Mouse (Mus musculus): ENCODE data around the gene Nop2.

Gene Nop2

GRCm38 (mm10) chr6:125109371-125109770 lies 22.3 kb upstream of the Nop2 start:
- DNase-seq (ENCODE audit: low spot score in 2 of 2): no peak

- no peak for DNase-seq (ENCODE audit: low spot score in 2 of 2)
Measured at GRCm38 (mm10) chr6:125110927-125111326, 20.8 kb upstream of the Nop2 start.

- no peak for DNase-seq (ENCODE audit: low spot score in 2 of 2)
Measured at GRCm38 (mm10) chr6:125112553-125112952, 19.2 kb upstream of the Nop2 start.

DNA sequence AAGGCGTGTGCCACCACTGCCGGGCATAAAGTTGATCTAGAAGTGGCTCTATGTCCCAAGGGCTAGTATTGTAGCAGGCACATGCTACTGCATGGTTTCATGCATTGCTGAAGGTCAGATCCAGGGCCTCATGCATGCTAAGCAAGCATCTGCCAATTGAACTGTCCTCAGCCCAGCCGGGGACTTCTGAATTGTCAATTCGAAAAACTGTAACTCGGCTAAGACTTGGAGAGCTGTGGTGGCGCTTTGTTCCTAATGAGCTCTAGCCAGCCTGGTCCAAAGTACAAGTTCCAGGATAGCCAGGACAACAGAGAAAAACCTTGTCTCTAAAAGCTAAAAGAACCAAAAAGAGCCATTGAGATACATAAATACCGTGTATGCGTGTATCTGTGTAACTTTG lies 12.3 kb upstream of the Nop2 start:
- DNase-seq (ENCODE audit: low spot score in 2 of 2): no peak

DNA sequence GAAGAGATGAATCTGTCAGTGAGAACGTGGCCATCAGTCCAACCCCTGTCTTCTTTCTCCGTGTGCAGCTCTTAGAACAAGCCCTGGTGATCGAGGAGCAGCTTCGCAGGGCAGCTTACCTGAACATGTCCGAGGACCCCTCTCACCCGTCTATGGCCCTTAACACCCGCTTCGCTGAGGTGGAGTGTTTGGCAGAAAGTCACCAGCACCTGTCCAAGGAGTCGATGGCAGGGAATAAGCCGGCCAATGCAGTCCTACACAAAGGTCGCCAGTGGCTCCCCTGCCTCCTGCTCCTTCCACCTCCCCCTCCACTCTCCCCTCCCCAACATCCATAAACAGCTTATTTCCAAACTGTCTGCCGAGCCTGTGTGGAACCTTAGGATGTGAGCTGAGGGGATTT lies 3.0 kb upstream of the Nop2 start:
- no peak for DNase-seq (ENCODE audit: low spot score in 2 of 2)

DNA sequence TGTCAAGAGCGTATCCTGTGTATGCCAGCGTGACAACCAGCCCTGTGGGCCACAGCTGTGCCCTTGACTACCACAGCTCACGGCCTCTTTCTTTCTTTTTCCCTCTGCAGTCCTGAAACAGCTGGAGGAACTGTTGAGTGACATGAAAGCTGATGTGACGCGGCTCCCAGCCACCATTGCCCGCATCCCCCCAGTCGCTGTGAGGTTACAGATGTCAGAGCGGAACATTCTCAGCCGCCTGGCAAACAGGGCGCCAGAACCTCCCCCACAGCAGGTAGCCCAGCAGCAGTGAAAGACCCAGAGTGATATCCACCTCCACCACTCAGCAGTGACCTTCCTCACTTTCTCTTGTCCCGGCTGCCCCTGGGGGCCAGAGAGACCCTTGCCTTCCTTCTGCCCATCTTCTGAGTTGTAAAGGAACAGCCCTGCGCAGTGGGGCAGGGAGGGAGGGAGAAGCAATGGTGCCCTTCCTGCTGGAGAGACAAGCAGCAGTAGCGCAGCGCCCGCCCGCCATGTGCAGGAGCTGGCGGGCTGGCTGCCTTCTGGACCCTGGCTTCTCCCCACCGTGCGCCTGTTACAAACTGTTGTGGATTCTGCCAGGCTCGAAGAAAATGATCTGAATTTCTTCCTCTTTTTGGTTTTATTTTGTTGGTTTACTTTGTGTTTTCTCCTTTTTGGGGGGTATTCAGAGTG lies 1.9 kb upstream of the Nop2 start:
- no peak for DNase-seq (ENCODE audit: low spot score in 2 of 2)

DNA sequence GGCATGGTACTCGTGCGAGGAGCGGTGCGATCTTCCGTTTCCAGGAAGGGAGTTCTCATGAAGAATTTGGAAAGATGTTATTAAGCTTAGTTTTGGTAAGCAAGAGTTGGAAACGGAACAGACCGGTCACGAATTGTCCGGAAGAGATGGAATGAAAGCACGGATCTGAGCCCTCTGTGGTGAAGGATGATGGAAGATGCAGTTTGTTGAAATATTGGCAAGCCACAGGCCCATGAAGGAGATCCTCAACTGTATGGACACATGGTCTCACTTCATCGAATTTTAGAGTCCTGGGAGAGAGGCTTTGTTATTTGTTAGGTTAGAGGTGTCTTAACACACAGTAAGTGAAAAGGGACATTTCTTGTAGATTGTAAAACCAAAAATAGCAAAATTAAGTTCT lies 761 bp downstream of the Nop2 start:
- no peak for DNase-seq (ENCODE audit: low spot score in 2 of 2)

DNA sequence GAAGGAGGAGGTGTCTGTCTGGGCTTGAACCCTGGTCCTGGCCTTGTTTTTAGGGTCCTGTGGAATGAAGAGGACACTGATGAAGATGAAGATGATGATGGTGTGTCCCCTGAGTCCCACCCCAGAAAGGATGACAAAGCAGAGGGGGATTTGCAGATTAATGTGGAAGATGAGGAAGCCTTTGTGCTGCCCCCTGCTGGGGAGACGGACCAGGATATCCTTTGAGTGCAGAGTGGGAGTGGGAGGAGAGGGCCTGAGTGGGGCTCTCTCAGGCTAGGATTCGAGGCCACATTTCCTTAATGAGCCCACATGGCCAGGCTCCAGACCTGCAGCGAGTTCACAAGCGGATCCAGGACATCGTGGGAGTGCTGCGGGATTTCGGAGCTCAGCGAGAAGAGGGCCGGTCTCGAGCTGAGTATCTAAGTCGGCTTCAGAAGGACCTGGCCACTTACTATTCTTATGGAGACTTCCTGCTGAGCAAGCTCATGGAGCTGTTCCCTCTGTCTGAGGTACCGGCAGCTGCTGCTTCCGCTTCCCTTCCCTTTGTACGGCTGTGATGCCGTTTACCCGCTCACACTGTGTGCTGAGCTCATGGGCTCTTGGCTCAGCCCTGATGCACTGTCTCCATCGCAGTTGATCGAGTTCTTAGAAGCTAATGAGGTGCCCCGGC lies 5.4 kb downstream of the Nop2 start:
- DNase-seq (ENCODE audit: low spot score in 2 of 2): no peak

GRCm38 (mm10) chr6:125139747-125140146 lies 8.0 kb downstream of the Nop2 start:
- no peak for DNase-seq (ENCODE audit: low spot score in 2 of 2)

GRCm38 (mm10) chr6:125142436-125142835 lies 10.7 kb downstream of the Nop2 start:
- DNase-seq (ENCODE audit: low spot score in 2 of 2): no peak

- no peak for DNase-seq (ENCODE audit: low spot score in 2 of 2)
Measured at GRCm38 (mm10) chr6:125143128-125143527, 11.4 kb downstream of the Nop2 start.

DNA sequence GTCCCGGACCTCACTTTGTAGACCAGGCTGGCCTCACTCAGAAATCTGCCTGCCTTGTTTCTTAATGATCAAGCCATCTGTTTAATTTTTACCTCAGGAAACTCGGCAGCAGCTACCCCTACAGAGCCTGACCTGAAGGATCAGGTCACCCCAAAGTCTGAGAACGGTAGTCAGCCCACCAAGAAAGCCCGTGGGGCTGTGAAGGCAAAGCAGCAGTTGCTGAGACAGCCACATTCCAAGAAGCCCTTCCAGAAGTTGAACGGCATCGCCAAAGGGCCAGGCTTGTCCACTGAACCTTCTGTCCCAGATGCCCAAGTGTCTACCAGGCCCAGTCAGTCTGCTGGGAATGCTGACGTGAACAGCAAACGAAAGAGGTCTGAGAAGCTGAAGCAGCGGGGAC lies 12.2 kb downstream of the Nop2 start:
- DNase-seq (ENCODE audit: low spot score in 2 of 2): no peak

DNA sequence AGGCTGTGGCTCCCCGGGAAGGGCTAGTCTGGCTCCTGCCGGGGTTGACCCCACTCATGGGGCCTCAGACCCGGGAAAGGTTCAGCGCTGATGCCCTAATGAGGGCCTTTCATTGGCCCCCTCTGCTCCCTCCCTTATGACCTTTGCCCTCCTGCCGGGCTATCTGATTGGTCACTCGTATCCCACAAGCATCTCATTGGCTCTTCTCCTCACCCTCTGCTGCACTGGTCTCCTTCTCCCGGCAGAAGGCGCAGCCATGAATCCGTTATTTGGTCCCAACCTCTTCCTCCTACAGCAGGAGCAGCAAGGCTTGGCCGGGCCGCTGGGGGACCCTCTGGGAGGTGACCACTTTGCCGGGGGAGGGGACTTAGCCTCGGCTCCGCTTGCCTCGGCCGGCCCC lies 13.3 kb downstream of the Nop2 start, which contains the start of gene Iffo1:
Iffo1 (plus strand) TSS at position 241 of the 400 bp plus-strand sequence.
- peak; percentile 85 to 87 for DNase-seq (ENCODE audit: low spot score in 2 of 2)

DNA sequence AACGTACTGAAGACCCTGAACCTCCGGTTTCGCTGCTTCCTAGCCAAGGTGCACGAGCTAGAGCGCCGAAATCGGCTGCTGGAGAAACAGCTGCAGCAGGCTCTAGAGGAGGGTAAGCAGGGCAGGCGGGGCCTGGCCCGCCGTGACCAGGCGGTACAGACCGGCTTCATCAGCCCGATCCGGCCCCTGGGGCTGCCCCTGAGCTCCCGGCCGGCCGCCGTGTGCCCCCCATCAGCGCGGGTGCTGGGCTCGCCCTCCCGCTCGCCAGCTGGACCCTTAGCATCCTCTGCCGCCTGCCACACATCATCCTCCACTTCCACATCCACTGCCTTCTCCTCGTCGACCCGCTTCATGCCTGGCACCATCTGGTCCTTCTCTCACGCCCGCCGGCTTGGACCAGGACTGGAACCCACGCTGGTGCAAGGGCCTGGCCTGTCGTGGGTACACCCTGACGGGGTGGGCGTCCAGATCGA lies 13.8 kb downstream of the Nop2 start:
- no peak for DNase-seq (ENCODE audit: low spot score in 2 of 2)

DNA sequence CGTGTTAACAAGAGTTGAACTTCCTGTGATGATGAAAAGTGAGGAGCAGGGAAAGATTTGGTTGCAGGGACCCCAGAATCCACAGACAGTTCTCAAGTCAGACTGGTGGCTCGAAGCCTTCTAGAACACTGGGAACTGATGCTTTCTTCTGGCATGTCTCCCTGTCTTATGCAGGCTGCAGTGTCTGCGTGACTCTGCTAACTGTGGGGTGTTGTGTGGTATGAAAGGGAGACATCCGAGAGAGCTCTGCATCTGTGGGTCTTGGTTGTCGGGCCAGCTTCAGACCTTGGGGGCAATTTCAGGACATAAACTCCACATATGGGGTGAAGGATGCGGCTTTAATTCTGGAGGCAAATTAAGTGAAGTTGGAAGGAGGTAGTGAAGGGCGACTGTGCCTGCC lies 14.4 kb downstream of the Nop2 start:
- no peak for DNase-seq (ENCODE audit: low spot score in 2 of 2)

DNA sequence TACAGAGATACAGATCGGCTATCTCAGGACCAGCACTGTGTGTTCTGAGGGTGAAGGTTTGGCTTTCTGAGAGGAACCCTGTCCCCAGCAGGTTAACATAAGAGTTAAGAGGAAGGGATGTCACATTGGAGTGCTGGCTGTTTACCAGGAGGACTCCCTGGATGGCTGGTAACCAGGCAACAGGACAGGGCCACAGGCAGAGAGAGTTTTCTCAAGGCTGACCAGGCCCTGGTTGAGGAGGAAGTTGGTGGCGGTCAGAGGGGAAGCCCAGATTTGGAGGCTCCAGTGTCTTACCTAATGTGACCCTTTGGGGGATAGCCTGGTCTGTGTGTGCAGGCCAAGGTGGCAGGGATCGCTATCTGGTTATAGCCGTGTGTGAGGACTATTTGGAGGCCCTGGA lies 15.1 kb downstream of the Nop2 start:
- DNase-seq (ENCODE audit: low spot score in 2 of 2): no peak

DNA sequence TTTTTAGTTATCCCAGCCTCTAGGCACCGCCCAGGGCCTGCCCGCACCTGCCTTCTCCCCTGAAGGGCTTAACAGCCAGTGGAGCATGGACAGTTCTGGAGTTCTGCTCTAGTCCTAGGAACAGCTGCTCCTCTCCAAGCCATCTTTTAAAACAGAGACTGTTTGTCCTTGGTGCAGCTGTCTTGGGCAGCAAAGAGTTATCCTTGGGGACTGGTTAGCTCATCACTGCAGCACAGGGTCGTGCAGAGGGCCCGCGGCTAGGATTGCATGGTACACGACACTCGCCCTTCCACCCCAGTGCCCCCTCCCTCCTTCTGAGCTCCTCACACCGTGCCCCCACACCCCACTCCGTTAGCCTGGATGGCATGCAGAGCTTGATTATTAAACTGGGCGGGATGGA lies 15.6 kb downstream of the Nop2 start:
- no peak for DNase-seq (ENCODE audit: low spot score in 2 of 2)

GRCm38 (mm10) chr6:125148251-125148925 lies 16.7 kb downstream of the Nop2 start:
- no peak for DNase-seq (ENCODE audit: low spot score in 2 of 2)

DNA sequence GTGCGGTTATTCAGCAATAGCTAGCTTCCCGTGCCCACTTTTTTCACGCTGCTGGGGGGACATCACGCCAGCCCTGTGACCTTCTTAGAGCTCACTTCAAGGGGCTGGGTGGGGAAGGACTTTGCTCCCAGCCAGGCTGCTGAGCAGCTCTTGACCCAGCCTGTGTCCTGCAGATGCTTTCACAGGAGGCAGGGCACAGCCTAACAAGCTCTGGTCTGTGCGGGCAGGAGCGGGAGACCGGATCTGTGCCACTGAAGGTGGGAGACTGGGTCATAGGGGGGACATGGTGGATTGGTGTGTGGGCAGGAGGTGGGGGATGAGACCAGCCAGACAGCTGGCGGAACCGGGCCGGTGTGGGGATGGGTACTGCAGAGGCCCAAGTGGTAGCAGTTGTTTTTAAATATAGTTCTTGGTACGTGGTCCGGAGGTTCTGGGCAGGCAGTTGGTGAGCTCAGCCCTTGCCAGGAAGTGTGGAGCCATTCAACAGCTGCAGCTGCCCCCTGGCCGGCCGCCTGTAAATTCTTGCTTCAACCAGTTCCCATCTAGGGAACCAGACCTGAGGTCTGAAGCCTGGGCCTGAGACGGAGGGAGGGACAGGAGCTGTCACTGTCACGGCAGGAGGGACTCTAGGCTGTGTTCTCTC lies 17.3 kb downstream of the Nop2 start:
- peak in 1 of 2 experiments; percentile 48 for DNase-seq (ENCODE audit: low spot score in 2 of 2)

DNA sequence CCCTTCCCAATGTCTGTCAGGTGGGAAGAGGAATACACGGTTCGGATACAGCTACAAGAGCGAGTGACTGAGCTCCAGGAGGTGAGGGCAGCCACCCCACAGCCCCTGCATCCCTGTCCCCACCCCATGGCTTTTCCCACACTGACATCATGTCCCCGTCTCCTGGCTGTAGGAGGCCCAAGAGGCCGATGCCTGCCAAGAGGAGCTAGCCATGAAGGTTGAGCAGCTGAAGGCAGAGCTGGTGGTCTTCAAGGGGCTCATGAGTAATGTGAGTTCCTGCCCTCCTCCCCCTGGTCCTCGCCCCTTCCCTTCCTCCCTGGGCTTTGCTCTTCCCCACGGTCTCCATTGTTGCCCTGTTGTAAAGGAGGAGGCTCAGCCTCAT lies 17.9 kb downstream of the Nop2 start:
- no peak for DNase-seq (ENCODE audit: low spot score in 2 of 2)

GRCm38 (mm10) chr6:125152212-125153017 lies 20.7 kb downstream of the Nop2 start:
- no peak for DNase-seq (ENCODE audit: low spot score in 2 of 2)

- DNase-seq (ENCODE audit: low spot score in 2 of 2): no peak
Measured at GRCm38 (mm10) chr6:125153018-125153389, 21.3 kb downstream of the Nop2 start.

Data from frontal cortex, postnatal 25 days (tissue).